Mouse (Mus musculus) thymus, adult 2 months (tissue): ENCODE measurements at regions not wholly inside any gene's neighbourhood (a gene's known extent, or its start where the extent isn't known, plus 50 kb on each side); places are given as distances from the start of the nearest gene placed in this dataset.

Experiments used
- DNase-seq: peaks from one replicate; pipeline ENCODE4 v3.0.0; 2021
- H3K27ac ChIP-seq: fragments of 200-500 bp; 2 replicates; pipeline ENCODE4 v1.5.1; 2012; ENCODE audit warnings: low read length, control low read depth; ENCODE audit not compliant: control insufficient read depth, insufficient read depth
- H3K27me3 ChIP-seq: fragments of 200-500 bp; 2 replicates; pipeline ENCODE4 v1.6.1; 2012; ENCODE audit warnings: mild to moderate bottlenecking, low read length, moderate library complexity, mixed read lengths; ENCODE audit not compliant: control insufficient read depth, insufficient read depth
- H3K36me3 ChIP-seq: fragments of 200-500 bp; 2 replicates; pipeline ENCODE4 v1.6.1; 2012; ENCODE audit warnings: mild to moderate bottlenecking, low read length, moderate library complexity; ENCODE audit not compliant: control insufficient read depth, insufficient read depth
- H3K4me1 ChIP-seq: fragments of 200-500 bp; replicated peaks from 2 replicates; pipeline ENCODE4 v1.6.1; 2012; ENCODE audit warnings: low read length; ENCODE audit not compliant: control insufficient read depth, insufficient read depth
- H3K4me3 ChIP-seq: fragments of 200-500 bp; 2 replicates; pipeline ENCODE4 v1.5.1; 2012; ENCODE audit warnings: mild to moderate bottlenecking, low read length, control low read depth, moderate library complexity; ENCODE audit not compliant: control insufficient read depth, insufficient read depth
- CTCF ChIP-seq: fragments of 200-500 bp; IDR thresholded peaks from 2 replicates; pipeline ENCODE4 v1.5.1; 2012; ENCODE audit warnings: mild to moderate bottlenecking, control low read depth, low read length, moderate library complexity, borderline replicate concordance; ENCODE audit not compliant: control insufficient read depth, poor library complexity, insufficient read depth; ENCODE audit errors: extremely low read depth
- POLR2A ChIP-seq: fragments of 200-500 bp; IDR thresholded peaks from 2 replicates; pipeline ENCODE4 v1.6.1; 2012; ENCODE audit warnings: mild to moderate bottlenecking, low read length, control low read depth, moderate library complexity; ENCODE audit not compliant: control insufficient read depth, poor library complexity, insufficient read depth; ENCODE audit errors: extremely low read depth
- whole genome bisulfite sequencing: fragments of 180-500 bp; shearing (Covaris S2); methylation state at CpG from one replicate; pipeline ENCODE4 v1.1.7; 2018; 5-methylcytosine and 5-hydroxymethylcytosine counted together

GRCm38 (mm10) chr3:21934731-21935271 lies 141.7 kb upstream of the Tbl1xr1 start:
- H3K4me3 ChIP-seq = no peak overlapping the region
- 28% methylated on average over 5 of the region's 5 CpGs for WGBS
- H3K27ac ChIP-seq = no peak overlapping the region
- H3K27me3 ChIP-seq = no peaks in the 10 kb centered on the region
- no peaks in the 10 kb centered on the region for H3K36me3 ChIP-seq
- no peak for TF ChIP-seq POLR2A
- TF ChIP-seq CTCF = no peak
- H3K4me1 ChIP-seq = peaks cover 23% of the 10 kb centered on the region
- no peak for DNase-seq

GRCm38 (mm10) chr3:21935571-21936261 lies 140.7 kb upstream of the Tbl1xr1 start:
- Histone ChIP-seq H3K4me1 (peaks cover 23% of the 10 kb centered on the region), H3K36me3 (no peaks in the 10 kb centered on the region), H3K27me3 (no peaks in the 10 kb centered on the region), H3K27ac (peak overlapping the region; percentile 89), H3K4me3 (peak overlapping the region; percentile 53)
- under 1% methylated on average over 24 of the region's 24 CpGs for WGBS
- DNase-seq = peak; percentile 90
- TF ChIP-seq CTCF = no peak
- 0 out of 2 replicates have a peak, but pooled peaks have one; percentile 19 for TF ChIP-seq POLR2A

GRCm38 (mm10) chr3:21936262-21936603 lies 140.2 kb upstream of the Tbl1xr1 start:
- WGBS = 5% methylated on average over 8 of the region's 8 CpGs
- Histone ChIP-seq H3K4me3 (peak overlapping the region; percentile 47), H3K27ac (peak overlapping the region; percentile 66)

GRCm38 (mm10) chr3:21936616-21937015 lies 139.8 kb upstream of the Tbl1xr1 start:
- H3K4me1 ChIP-seq = peaks cover 23% of the 10 kb centered on the region
- 10% methylated on average over 8 of the region's 8 CpGs for WGBS
- peak overlapping the region; percentile 23; the same call in 1 of the 2 replicates for H3K4me3 ChIP-seq
- DNase-seq = peak; percentile 58
- H3K27me3 ChIP-seq = no peaks in the 10 kb centered on the region
- no peak for TF ChIP-seq CTCF
- TF ChIP-seq POLR2A = no peak
- H3K36me3 ChIP-seq = no peaks in the 10 kb centered on the region
- peak overlapping the region; percentile 66 for H3K27ac ChIP-seq

More at GRCm38 (mm10) chr3:21936262-21936603, 140.2 kb upstream of the Tbl1xr1 start:
- no peak for DNase-seq
- Histone ChIP-seq H3K36me3 (no peaks in the 10 kb centered on the region), H3K27me3 (no peaks in the 10 kb centered on the region), H3K4me1 (peaks cover 23% of the 10 kb centered on the region)
- TF ChIP-seq POLR2A (no peak), CTCF (no peak)

- no peak for DNase-seq
- 58% methylated on average over 7 of the region's 7 CpGs for WGBS
- no peak overlapping the region for H3K4me3 ChIP-seq
- H3K4me1 ChIP-seq = peaks cover 23% of the 10 kb centered on the region
- H3K36me3 ChIP-seq = no peaks in the 10 kb centered on the region
- no peak for TF ChIP-seq POLR2A
- TF ChIP-seq CTCF = no peak
- peak overlapping the region; percentile 66; the same call in 1 of the 2 replicates for H3K27ac ChIP-seq
- no peaks in the 10 kb centered on the region for H3K27me3 ChIP-seq
Measured at GRCm38 (mm10) chr3:21937281-21938035, 139.0 kb upstream of the Tbl1xr1 start.

GRCm38 (mm10) chr3:21938071-21938848 lies 138.2 kb upstream of the Tbl1xr1 start:
- Histone ChIP-seq H3K27me3 (no peaks in the 10 kb centered on the region), H3K36me3 (no peaks in the 10 kb centered on the region), H3K4me1 (peaks cover 25% of the 10 kb centered on the region), H3K4me3 (no peak overlapping the region), H3K27ac (no peak overlapping the region)
- no peak for DNase-seq
- TF ChIP-seq CTCF (no peak), POLR2A (no peak)
- WGBS = 84% methylated on average over 11 of the region's 11 CpGs
